Mouse (Mus musculus) myocyte (in vitro differentiated cells): Measurements from ENCODE around the gene Pim1. TPM values are rescaled to one million over a fixed set of nuclear protein-coding genes. Genes with fewer than 3 reads are reported as not detected.

Experiments
- H3K27me3 ChIP-seq: one replicate; pipeline ENCODE4 v1.6.1; 2011; ENCODE audit not compliant: control insufficient read depth, insufficient read depth, insufficient read length
- H3K36me3 ChIP-seq: one replicate; pipeline ENCODE4 v1.6.1; 2011; ENCODE audit not compliant: control insufficient read depth, insufficient read depth
- H3K4me2 ChIP-seq: one replicate; pipeline ENCODE4 v1.6.1; 2011; ENCODE audit warnings: low read depth, control low read depth
- H3K4me3 ChIP-seq: one replicate; pipeline ENCODE4 v1.5.1; 2011; ENCODE audit warnings: mild to moderate bottlenecking, control low read depth, moderate library complexity
- H3K79me2 ChIP-seq: one replicate; pipeline ENCODE4 v1.6.1; 2011; ENCODE audit not compliant: control insufficient read depth, insufficient read depth
- H3ac ChIP-seq: one replicate; pipeline ENCODE4 v1.6.1; 2011; ENCODE audit not compliant: control insufficient read depth, insufficient read length
- CEBPB ChIP-seq: IDR thresholded peaks from 2 replicates; pipeline ENCODE4 v1.6.1; 2011; ENCODE audit warnings: mild to moderate bottlenecking, moderate library complexity; ENCODE audit not compliant: poor library complexity, insufficient read depth, severe bottlenecking
- E2F4 ChIP-seq: IDR thresholded peaks from one replicate; pipeline ENCODE4 v1.6.1; 2011; ENCODE audit warnings: mild to moderate bottlenecking, control low read depth, moderate library complexity; ENCODE audit not compliant: insufficient read depth
- MAX ChIP-seq: IDR thresholded peaks from one replicate; pipeline ENCODE4 v1.6.1; 2011; ENCODE audit warnings: low read depth, mild to moderate bottlenecking, control low read depth
- MYOD1 ChIP-seq, 3 experiments: IDR thresholded peaks; one replicate each; pipeline ENCODE4 v1.6.1; 2011; ENCODE audit warnings: control low read depth in 2 of 3, low read depth in 2 of 3, mild to moderate bottlenecking in 2 of 3, moderate library complexity in 1 of 3; ENCODE audit not compliant: insufficient read length in 2 of 3, control insufficient read depth in 1 of 3
- MYOG ChIP-seq, 3 experiments: IDR thresholded peaks; one replicate each; pipeline ENCODE4 v1.6.1; 2011; ENCODE audit warnings: control low read depth in 2 of 3, low read depth in 2 of 3, mild to moderate bottlenecking in 2 of 3; ENCODE audit not compliant: insufficient read length in 2 of 3, control insufficient read depth in 1 of 3, insufficient read depth in 1 of 3
- POLR2A ChIP-seq: IDR thresholded peaks from one replicate; pipeline ENCODE4 v1.6.1; 2011; ENCODE audit warnings: low read depth, mild to moderate bottlenecking, control low read depth, moderate library complexity; ENCODE audit not compliant: insufficient read length
- POLR2AphosphoS2 ChIP-seq: IDR thresholded peaks from one replicate; pipeline ENCODE4 v1.6.1; 2011; ENCODE audit warnings: low read depth, control low read depth; ENCODE audit not compliant: insufficient read length
- REST ChIP-seq: IDR thresholded peaks from one replicate; pipeline ENCODE4 v1.6.1; 2011; ENCODE audit warnings: mild to moderate bottlenecking, control low read depth, moderate library complexity; ENCODE audit not compliant: insufficient read depth, insufficient read length
- SRF ChIP-seq: IDR thresholded peaks from one replicate; pipeline ENCODE4 v1.6.1; 2011; ENCODE audit warnings: low read depth; ENCODE audit not compliant: control insufficient read depth, insufficient read length
- TCF12 ChIP-seq: IDR thresholded peaks from one replicate; pipeline ENCODE4 v1.6.1; 2011; ENCODE audit warnings: mild to moderate bottlenecking, control low read depth; ENCODE audit not compliant: poor library complexity, insufficient read depth, severe bottlenecking
- TCF3 ChIP-seq: IDR thresholded peaks from one replicate; pipeline ENCODE4 v1.6.1; 2011; ENCODE audit warnings: low read depth, control low read depth; ENCODE audit not compliant: insufficient read length
- USF1 ChIP-seq: IDR thresholded peaks from one replicate; pipeline ENCODE4 v1.6.1; 2011; ENCODE audit warnings: low read depth, mild to moderate bottlenecking, control low read depth, moderate library complexity
- polyA plus RNA-seq: library from polyadenylated mRNA; unstranded; fragments of >200 nt; fragmentation: generic; extraction: Trizol; gene quantifications from one replicate; pipeline ENCODE4 v1.2.1, GENCODE M21; 2012; ENCODE audit warnings: missing spikeins

Gene Pim1
- polyA plus RNA-seq, 1 experiment = 16.3 TPM

GRCm38 (mm10) chr17:29464068-29464467 lies 26.5 kb upstream of the Pim1 start:
- Histone ChIP-seq H3K4me2 (no peak overlapping the region), H3K79me2 (no peaks in the 10 kb centered on the region)

GRCm38 (mm10) chr17:29464519-29465140 lies 25.9 kb upstream of the Pim1 start:
- Histone ChIP-seq H3K27me3 (no peaks in the 10 kb centered on the region), H3K4me2 (no peak overlapping the region), H3K4me3 (no peak overlapping the region), H3K79me2 (no peaks in the 10 kb centered on the region), H3K36me3 (no peaks in the 10 kb centered on the region), H3ac (no peak overlapping the region)
- TF ChIP-seq POLR2A = no peak

More at GRCm38 (mm10) chr17:29464068-29464467, 26.5 kb upstream of the Pim1 start:
- TF ChIP-seq MAX (no peak), SRF (no peak)
- H3K27me3 ChIP-seq = no peaks in the 10 kb centered on the region
- no peak overlapping the region for H3K4me3 ChIP-seq
- no peak overlapping the region for H3ac ChIP-seq
- no peaks in the 10 kb centered on the region for H3K36me3 ChIP-seq

- Histone ChIP-seq H3ac (no peak overlapping the region), H3K79me2 (no peaks in the 10 kb centered on the region), H3K4me3 (no peak overlapping the region), H3K4me2 (no peak overlapping the region), H3K36me3 (no peaks in the 10 kb centered on the region), H3K27me3 (no peaks in the 10 kb centered on the region)
- TF ChIP-seq CEBPB (no peak), SRF (no peak), MYOD1 (IDR thresholded peaks at IDR 0.05; ENCODE audit: control insufficient read depth in 1 of 3, insufficient read length in 2 of 3, low read depth in 2 of 3) (no peak), TCF3 (no peak), MYOG (IDR thresholded peaks at IDR 0.05; ENCODE audit: control insufficient read depth in 1 of 3, insufficient read depth in 1 of 3, insufficient read length in 2 of 3, low read depth in 2 of 3) (no peak), E2F4 (no peak), POLR2AphosphoS2 (no peak), TCF12 (no peak), USF1 (no peak), MAX (no peak)
Observed at GRCm38 (mm10) chr17:29465405-29466010, 25.0 kb upstream of the Pim1 start.

DNA sequence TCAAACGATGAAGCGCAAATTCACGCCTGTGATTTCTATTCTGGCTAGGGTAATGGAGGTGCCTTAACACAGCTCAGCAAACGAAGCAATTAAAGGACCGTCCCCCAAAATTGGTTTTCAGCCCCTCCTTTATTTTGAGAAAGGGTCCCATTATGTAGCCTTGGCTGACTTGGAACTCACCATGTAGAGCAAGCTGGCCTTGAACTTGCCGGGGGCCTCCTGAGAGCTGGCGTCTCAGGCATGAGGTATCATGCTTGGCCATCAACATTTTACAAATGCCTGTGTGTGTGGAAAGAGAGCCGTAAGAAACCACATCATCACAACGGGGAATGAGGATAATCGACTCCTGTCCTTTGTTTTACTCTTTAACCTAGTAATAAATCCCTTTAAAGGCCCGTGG lies 23.5 kb upstream of the Pim1 start:
- H3K36me3 ChIP-seq = no peaks in the 10 kb centered on the region
- TF ChIP-seq MAX (no peak), SRF (no peak), USF1 (no peak), CEBPB (no peak), TCF12 (no peak)
- H3K27me3 ChIP-seq = no peaks in the 10 kb centered on the region

GRCm38 (mm10) chr17:29473466-29473865 lies 17.1 kb upstream of the Pim1 start:
- TF ChIP-seq MAX (no peak), MYOD1 (IDR thresholded peaks at IDR 0.05; ENCODE audit: control insufficient read depth in 1 of 3, insufficient read length in 2 of 3, low read depth in 2 of 3) (no peak), E2F4 (no peak), TCF3 (no peak), REST (no peak), POLR2AphosphoS2 (no peak), MYOG (IDR thresholded peaks at IDR 0.05; ENCODE audit: control insufficient read depth in 1 of 3, insufficient read depth in 1 of 3, insufficient read length in 2 of 3, low read depth in 2 of 3) (no peak), USF1 (no peak), CEBPB (no peak), TCF12 (no peak), SRF (no peak)
- Histone ChIP-seq H3K36me3 (no peaks in the 10 kb centered on the region), H3K79me2 (no peaks in the 10 kb centered on the region), H3ac (no peak overlapping the region), H3K4me3 (no peak overlapping the region), H3K4me2 (no peak overlapping the region), H3K27me3 (no peaks in the 10 kb centered on the region)

More for the DNA sequence above, 23.5 kb upstream of the Pim1 start:
- no peak overlapping the region for H3ac ChIP-seq
- H3K79me2 ChIP-seq = no peaks in the 10 kb centered on the region
- no peak overlapping the region for H3K4me3 ChIP-seq
- peak overlapping the region; percentile 58 for H3K4me2 ChIP-seq
